Mouse (Mus musculus) yolk sac, embryonic 10.5 days (tissue): ENCODE data around the gene Tiam1.
"Not testable (repeated sequence)": the region's sequence is repeated elsewhere in the genome, so short reads cannot be mapped to it uniquely, and the experiment has no call there.

Experiments
- DNase-seq: peaks from one replicate; pipeline ENCODE4 v3.0.0-alpha.2; 2017; ENCODE audit warnings: low spot score

The Tiam1 gene

DNA sequence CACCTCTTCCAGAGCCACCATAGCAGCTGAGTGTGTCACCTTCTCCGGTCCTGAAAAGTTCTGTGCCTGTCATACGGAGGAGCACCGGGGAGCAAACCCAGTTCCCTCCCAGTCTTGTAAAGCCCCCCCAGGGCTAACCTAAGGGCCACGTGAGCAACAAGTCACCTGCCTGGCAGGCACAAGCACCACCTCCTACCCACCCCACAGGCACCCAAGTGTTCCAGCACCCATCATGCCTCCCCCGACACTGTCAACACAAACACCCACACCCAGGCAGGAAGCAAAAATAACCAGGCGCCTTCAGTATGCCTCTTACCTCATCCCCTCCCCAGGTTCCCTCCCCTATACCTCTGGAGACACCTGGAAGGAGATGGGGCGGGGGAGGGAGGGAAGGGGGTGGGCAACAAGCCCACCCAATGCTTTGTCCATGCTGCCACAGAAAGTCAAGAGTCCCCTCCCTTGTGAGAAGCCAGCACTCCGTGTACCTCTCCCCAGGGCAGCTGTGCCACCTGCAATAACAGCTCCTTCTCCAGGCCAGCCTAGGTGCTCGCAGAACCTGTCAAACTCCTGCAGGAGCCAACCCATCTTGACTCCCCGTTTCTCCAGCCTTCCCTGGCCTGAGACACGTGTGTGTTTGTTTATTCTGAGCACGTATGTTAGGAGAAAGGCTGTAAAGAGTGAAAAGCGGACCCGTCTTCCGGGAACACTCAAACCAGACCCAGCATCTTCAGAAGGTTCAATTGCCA, 38.7 kb downstream of the Tiam1 start:
- DNase-seq, result no peak

DNA sequence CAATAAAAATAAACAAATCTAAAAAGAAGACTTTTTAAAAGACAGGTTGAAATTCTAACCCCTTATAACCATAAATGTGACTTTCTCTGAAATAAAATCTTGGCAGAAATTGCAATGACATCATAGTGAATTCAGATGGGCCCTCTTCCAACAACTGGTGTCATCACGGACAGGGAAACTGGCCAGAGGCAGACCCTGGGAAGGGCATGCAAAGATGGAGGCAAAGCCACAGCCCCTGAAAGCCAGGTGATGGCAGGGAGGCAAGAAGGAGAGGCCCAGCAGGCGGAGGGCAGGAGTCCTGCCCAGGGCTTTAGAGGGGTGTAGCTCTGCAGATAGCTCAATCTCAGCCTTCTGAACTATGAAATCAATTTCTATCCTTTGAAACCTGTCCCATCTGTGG, 39.8 kb downstream of the Tiam1 start:
- DNase-seq, result no peak

DNA sequence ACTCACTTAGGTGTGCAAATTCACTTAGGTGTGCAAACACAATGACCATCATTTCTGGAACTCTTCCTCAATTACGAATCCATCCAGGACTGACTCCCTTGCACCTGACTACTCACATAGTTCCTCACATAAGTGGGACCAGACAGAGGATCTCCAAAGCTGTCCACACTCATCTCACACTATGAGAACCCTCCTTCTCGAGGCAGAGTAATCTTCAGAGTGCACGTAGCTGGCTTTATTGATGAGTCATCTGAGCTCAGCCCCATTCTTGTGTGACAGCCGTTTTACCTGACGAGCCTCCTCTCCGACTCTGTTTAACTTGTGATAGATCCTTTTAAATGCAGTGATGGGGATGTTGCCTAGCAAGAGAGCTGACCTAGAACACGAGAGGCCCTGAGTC, 41.0 kb downstream of the Tiam1 start:
- DNase-seq, result no peak

GRCm38 (mm10) chr16:90098191-90098605, 45.4 kb downstream of the Tiam1 start:
- no peak for DNase-seq

GRCm38 (mm10) chr16:90097769-90098168, 45.8 kb downstream of the Tiam1 start:
- DNase-seq, result no peak

GRCm38 (mm10) chr16:90096011-90096410, 47.6 kb downstream of the Tiam1 start:
- no peak for DNase-seq

GRCm38 (mm10) chr16:90093015-90093414, 50.6 kb downstream of the Tiam1 start:
- DNase-seq, result no peak

GRCm38 (mm10) chr16:90091906-90092305, 51.7 kb downstream of the Tiam1 start:
- DNase-seq, result no peak

DNA sequence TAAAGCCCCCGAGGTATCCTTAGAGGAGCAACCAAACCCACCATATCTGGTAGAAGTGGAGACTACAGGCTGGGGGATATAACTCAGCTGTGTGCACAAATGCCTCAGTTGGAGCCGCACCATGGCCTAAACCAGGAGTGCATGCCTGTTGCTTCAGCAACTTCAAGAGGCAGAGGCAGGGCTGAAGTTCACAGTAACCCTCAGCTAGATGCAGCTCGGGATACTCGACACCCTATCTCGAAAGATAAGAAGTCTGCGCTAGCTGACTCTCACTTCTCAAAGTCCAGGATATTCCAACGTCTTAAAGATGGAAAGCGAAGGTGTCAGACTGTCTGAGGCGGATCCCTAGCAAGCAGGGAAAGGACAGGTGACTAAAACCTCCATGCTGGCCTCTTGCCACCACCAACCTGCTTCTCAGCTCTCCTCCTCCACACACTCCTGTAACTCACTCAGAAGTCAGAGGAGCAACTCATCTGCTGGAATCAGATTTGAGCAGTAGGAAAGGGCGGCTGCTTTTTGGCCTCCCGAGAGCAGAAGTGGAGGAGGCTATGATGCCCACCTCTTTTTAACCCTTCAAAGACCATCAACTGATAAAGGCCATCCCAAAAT, 52.4 kb downstream of the Tiam1 start:
- peak; percentile 20 for DNase-seq

GRCm38 (mm10) chr16:90090368-90090767, 53.2 kb downstream of the Tiam1 start:
- DNase-seq, result no peak

DNA sequence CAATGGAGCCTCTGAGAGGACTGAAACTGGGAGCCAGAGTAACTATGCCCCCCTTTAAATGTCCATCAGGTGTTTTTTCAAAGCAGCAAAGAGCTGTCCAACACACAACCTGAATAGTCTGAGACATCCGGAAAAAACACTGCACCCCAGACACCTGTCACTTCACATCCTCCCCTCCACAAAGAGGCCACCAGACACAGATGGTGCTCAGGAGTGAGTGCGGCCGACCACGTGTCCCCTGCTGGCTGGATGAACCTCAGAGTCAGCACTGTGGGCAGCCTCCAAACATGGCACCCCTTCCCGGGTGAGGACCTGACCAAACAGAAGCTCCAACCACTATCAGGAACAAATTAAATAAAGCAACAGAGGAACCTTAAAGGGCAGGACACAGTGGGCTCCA, 56.3 kb downstream of the Tiam1 start:
- DNase-seq, result no peak

GRCm38 (mm10) chr16:90086111-90086510, 57.5 kb downstream of the Tiam1 start:
- DNase-seq, result no peak

GRCm38 (mm10) chr16:90085580-90085979, 58.0 kb downstream of the Tiam1 start:
- no peak for DNase-seq

DNA sequence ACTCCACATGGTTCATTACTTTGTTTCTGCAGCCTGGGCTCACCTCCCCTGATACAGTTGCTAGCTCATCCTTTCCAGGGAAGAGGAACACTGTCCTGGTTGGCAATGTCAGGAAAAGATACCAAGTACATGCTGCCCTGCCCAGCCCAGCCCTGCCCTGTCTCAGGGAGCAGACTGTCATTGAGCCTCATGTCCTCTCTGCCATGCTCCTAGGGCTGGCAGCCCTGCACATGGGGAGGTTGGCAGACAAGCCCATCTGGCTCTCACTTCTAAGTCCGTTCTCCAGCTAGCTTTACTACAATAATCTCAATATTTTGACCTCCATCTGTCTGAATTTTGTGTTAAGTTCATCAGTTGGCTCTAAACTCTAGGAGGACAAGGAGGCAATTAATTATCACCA, 62.4 kb downstream of the Tiam1 start:
- DNase-seq, result no peak

DNA sequence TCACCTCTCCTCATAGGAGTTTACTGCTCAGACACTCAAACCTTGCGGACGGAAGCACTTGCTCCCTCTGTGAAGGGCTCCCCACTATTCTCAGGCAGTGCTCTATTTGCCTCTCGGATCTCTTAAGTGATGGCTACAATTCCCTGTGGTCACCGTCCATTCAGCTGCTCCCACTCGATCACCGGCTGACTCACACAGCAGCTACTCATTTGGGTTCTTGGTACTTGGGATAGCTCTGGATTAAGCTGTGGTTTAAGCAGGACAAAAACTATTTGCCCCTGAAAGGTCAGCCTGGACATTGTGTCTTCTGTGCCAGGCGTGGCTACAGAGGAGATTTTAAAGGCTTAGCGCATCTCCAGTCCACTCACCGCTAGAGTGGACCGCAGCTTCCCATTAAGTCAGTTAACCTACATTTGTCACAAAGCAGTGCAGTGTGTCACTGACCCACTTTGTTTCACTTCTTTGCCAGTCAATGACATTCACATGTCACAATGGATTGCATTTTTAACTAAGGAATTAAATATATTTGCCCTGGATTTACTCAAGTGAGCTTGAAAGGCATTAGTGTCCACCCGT, 64.7 kb downstream of the Tiam1 start:
- no peak for DNase-seq

GRCm38 (mm10) chr16:90073510-90073909, 70.1 kb downstream of the Tiam1 start:
- DNase-seq, result no peak

DNA sequence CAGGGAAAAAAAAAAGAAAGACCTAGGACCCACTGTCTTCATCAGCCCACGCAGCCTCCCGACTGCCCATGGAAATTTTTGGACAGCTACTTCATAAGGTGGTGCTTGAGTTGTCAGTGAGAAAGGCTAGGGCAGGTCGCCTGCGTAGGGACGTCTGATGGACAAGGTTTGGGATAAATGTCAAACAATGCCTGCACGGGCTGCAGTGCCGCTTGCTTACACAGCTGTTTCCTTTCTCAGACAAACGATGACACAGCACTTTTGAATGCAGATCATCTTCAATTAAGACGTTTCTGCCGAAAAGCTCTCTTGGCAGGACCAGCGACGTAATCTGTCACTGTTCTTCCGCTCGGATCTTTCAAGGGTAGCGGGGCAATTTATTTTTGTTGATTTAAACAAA, 70.9 kb downstream of the Tiam1 start:
- peak; percentile 19 for DNase-seq

DNA sequence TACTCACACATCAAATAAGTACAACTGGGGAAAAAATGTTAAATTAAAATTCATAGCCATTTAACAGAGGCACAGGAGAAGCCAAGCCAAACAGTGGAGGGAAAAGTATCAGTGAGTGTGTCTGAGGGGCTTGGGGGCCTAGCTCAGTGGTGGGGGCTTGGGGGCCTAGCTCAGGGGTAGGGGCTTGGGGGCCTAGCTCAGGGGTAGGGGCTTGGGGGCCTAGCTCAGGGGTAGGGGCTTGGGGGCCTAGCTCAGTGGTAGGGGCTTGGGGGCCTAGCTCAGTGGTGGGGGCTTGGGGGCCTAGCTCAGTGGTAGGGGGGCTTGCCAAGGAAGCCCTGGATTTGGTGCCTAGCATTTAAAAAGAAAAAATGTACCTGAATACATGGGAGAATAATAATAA, 72.4 kb downstream of the Tiam1 start:
- DNase-seq, result not testable (repeated sequence)

GRCm38 (mm10) chr16:90070104-90070503, 73.5 kb downstream of the Tiam1 start:
- no peak for DNase-seq

GRCm38 (mm10) chr16:90069197-90069596, 74.4 kb downstream of the Tiam1 start:
- no peak for DNase-seq

- peak; percentile 55 for DNase-seq
These were observed 90.6 kb downstream of the Tiam1 start for GRCm38 (mm10) chr16:90052905-90053519.

- DNase-seq, result peak; percentile 14
These were observed 91.2 kb downstream of the Tiam1 start for GRCm38 (mm10) chr16:90052409-90052808.

DNA sequence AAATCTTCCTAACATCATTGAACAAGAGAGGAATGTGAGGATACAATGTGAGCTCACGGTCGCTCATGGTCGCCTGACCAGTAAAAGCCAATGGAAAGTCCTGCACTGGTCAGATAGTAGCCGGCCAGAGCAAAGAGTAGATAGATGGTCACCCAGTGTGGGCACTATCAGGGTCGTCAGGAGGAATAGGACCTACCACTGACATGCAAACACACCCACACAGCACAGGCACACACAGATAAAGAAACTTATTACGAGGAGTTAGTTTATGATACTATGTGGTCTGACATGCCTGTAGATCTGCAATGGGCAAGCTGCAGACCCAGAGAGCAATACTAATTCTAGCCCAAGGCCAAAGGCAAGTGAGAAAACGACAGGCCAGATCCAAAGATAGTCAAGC, 92.5 kb downstream of the Tiam1 start:
- no peak for DNase-seq
